Mouse (Mus musculus) gastrocnemius, adult 2 months (tissue): ENCODE measurements around the gene Rnf212. TPM values are rescaled to one million over a fixed set of nuclear protein-coding genes. Genes with fewer than 3 reads are reported as not detected.
"Not testable (repeated sequence)": the region's sequence is repeated elsewhere in the genome, so short reads cannot be mapped to it uniquely, and the experiment has no call there.

Experiments
- DNase-seq: peaks from one replicate; pipeline ENCODE4 v3.0.0; 2022
- H3K27ac ChIP-seq: fragments of 200-600 bp; 2 replicates; pipeline ENCODE4 v1.8.1; 2022; ENCODE audit warnings: mild to moderate bottlenecking
- H3K4me3 ChIP-seq: fragments of 200-600 bp; 2 replicates; pipeline ENCODE4 v1.8.1; 2022; ENCODE audit warnings: mild to moderate bottlenecking, moderate library complexity
- CTCF ChIP-seq: fragments of 200-600 bp; IDR thresholded peaks from 2 replicates; pipeline ENCODE4 v1.8.1; 2022; ENCODE audit warnings: antibody characterized with exemption, mild to moderate bottlenecking, moderate library complexity
- intact Hi-C: fragments of 180-260 bp; cut with DNase I; formaldehyde crosslinking; loops from one replicate; pipeline ENCODE4 v1.15.1; 2025
- long read RNA-seq, 2 experiments: library from polyadenylated mRNA; stranded (forward); transcript quantifications; one replicate each; pipeline ENCODE4 v2.0.0; 2021
- total RNA-seq, 2 experiments: library from RNA; stranded (reverse); gene quantifications; 2 replicates each; pipeline ENCODE4 v1.2.3; 2021

The Rnf212 gene
- total RNA-seq: not detected
- long read RNA-seq, experiment 1: 0 reads
- long read RNA-seq, experiment 2: 0 reads

DNA sequence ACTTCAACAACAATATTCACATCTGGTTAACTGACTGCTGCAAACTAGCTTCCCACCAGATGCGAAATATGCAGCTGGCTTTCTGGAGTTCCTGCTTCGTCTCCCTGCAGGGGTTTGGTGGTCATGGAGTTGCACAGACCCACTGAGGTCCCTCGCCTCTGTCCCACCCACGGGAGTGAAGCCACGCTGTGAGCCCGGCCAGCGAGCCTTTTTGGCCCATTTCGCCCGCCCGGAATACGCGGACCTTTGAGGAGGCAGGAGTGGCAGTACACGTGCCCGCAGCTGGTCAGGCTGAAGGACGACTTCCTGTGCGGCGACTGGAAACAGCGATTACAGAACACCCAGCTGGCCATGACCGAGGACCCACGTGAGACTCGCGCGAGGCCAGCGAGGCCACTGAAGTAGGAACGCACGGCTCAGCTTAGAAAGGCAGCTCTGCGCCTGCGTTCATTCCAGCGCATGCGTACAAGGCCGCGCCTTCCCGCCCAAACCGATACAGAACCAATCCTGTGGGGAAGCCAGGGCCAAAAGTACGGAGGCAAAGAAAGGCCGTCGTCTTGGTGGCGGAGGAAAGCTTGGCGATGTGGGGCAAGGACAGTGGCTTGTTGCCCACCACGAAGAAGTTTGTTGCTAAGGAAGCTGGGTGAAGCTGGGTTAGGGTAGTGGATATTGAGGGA, at the start of gene Rnf212:
Gene Rnf212 (minus strand): TSS at position 353 of the 677 bp plus-strand sequence.
- no peak for TF ChIP-seq CTCF
- intact Hi-C loops: no loop called here
- peak; percentile 16 for DNase-seq
- H3K4me3 ChIP-seq: no peak within 1 kb of the TSS
- H3K27ac ChIP-seq: no peak within 1 kb of the TSS

DNA sequence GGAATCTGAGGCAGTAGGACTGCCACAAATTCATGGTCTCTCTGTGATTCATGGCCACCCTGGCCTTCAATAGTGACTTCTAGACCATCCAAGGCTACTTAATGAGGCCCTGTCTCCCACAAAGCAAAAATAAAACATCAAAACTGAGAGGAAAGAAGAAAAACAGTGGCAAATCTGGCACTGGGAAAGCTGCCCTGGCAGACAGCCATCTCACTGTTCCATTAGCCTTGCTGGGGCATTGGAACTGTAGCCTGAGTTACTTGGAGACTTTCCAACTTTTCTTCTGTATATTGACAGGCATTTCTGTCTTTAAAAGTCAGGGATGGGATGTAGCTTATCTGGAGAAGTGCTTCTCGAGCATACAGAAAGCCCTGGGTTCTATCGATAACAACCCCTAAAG, 48.5 kb upstream of the Rnf212 start:
- Histone ChIP-seq H3K27ac (no peak overlapping the region), H3K4me3 (no peak overlapping the region)
- DNase-seq: no peak
- intact Hi-C loops: no loop called here
- TF ChIP-seq CTCF: no peak

DNA sequence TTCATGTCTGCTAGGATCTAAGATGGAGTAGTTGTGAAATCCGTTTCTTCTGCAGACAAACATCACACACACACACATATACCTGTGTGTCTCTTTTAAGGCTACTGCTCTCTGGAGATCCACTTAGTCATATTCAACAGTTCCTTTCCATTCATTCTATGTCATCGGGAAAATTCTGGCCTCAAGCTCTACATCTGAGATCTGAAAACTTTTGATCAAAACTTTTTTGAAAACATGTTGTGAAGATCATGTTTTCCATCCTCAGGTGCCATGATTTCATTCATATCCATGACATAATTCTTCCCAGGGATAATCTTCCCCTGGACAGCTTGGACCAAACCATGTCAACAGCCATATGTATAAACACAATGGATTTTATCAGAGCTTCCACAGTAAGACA, 34.0 kb upstream of the Rnf212 start, which contains the start of gene Vmn2r8:
Gene Vmn2r8 (minus strand): TSS at position 101 of the 400 bp plus-strand sequence.
- intact Hi-C loops, H3K4me3 ChIP-seq, H3K27ac ChIP-seq: not testable (repeated sequence)

DNA sequence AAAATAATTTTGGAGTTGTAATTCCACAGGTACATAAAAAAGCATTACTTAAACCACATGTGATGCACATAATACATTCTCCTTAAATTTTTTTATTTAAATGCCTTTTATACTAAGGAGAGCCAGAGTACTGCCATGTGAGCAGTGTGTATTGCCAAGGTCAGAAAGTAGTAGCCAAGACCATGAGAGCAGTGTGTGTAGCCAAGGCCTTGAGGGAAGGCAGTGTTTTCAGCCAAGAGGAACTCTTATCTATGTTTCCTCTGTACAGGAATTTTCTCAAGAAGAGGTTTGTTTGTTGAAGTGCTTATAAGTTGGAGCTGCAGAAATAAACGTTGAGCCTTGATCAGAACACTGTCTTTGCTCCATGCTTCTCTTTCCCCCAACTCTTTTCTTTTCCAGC, 28.9 kb upstream of the Rnf212 start:
- intact Hi-C loops: no loop called here
- no peak overlapping the region for H3K4me3 ChIP-seq
- no peak overlapping the region for H3K27ac ChIP-seq
- DNase-seq: no peak
- TF ChIP-seq CTCF: no peak

More for the DNA sequence above, 34.0 kb upstream of the Rnf212 start, which contains the start of gene Vmn2r8:
- not testable (repeated sequence) for DNase-seq

DNA sequence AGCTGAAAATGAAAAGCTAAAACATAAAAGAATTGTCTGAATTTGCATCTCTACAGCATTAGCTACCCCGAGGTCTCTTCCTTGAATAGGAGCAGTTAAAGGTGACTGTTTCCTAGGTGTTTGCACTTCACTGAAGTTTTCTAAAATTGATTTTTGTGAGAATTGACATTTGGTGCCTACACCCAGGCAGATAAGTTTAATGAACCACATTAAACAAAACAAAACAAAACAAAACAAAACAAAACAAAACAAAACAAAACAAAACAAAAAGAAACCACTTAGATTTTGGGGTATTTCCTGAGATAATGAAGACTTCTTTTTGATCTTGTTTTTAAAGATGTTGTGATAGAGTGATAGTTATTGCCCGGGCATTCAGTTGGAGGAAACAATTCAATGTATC, 20.5 kb upstream of the Rnf212 start, which contains the start of gene Tmed11:
Gene Tmed11 (minus strand): TSS at position 101 of the 400 bp plus-strand sequence.
- H3K4me3 ChIP-seq, intact Hi-C loops: not testable (repeated sequence)

DNA sequence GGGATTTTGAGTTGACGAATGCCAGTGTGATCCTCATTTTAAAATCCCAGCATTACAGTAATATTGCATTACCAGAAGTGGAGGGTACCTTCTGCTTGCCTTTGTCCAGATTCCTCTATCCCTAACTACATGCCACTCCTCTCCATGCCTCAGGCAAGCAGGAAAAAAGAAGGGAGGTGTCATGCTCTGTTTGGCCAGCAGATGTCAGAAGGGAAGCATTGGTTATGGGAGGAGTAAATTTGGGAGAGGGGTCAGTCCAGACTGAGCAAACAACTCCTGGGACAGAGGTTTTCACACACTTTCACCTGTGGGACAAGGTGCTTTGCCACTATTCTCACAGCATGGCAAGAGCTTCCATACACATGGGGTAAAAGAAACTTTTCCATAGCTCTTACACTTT, 15.6 kb upstream of the Rnf212 start:
- DNase-seq, H3K27ac ChIP-seq, H3K4me3 ChIP-seq, intact Hi-C loops: not testable (repeated sequence)

More for the DNA sequence above, 20.5 kb upstream of the Rnf212 start, which contains the start of gene Tmed11:
- DNase-seq, H3K27ac ChIP-seq: not testable (repeated sequence)

DNA sequence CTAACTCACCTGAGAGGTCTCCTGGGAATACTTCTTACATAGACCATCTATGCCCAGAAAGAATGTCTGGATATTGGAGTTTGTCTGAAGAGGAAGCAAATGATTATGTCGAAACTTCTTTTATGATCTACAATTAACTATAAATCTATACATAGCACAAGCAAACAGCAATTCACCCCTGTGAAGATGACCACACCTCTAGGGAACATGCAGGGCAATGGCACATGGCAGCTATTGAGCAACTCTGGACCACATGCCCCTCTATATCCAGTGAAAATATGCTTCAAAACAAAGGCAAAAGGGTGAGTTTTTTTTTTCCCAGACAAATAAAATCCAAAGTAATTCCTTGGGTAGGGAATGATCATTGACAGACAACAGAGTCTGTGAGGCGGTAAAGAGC, 14.8 kb downstream of the Rnf212 start:
- no peak for DNase-seq
- Histone ChIP-seq H3K27ac (no peak overlapping the region), H3K4me3 (no peak overlapping the region)
- TF ChIP-seq CTCF: no peak
- intact Hi-C loops: no loop called here

DNA sequence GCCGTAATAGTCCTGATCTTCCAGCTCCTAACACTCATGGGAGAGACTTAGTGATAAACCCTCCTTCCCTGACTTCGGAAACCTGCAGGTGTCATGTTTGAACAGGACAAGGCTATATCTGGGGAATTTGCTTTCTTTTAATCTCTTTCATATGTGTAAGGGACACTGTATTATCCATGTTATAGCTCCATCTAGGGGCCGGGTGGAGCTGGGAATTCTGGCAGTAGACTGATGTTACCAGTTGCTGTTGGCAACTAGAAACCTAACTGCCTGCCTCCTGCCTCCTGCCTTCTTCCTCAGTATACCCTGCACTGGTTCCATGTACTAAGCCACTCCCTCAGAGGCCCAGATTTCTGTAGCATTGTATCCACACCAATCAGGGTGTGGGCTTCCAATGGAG, 16.4 kb downstream of the Rnf212 start:
- Histone ChIP-seq H3K27ac (no peak overlapping the region), H3K4me3 (no peak overlapping the region)
- intact Hi-C loops: no loop called here
- no peak for DNase-seq
- peak; percentile 48 for TF ChIP-seq CTCF

DNA sequence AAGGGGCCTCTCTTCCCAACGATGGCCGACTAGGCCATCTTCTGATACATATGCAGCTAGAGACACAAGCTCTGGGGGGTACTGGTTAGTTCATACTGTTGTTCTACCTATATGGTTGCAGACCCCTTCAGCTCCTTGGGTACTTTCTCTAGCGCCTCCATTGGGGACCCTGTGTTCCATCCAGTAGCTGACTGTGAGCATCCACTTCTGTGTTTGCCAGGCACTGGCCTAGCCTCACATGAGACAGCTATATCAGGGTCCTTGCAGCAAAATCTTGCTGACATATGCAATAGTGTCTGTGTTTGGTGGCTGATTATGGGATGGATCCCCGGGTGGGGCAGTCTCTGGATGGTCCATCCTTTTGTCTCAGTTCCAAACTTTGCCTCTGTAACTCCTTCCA, 23.5 kb downstream of the Rnf212 start:
- H3K27ac ChIP-seq, H3K4me3 ChIP-seq, DNase-seq, intact Hi-C loops: not testable (repeated sequence)

DNA sequence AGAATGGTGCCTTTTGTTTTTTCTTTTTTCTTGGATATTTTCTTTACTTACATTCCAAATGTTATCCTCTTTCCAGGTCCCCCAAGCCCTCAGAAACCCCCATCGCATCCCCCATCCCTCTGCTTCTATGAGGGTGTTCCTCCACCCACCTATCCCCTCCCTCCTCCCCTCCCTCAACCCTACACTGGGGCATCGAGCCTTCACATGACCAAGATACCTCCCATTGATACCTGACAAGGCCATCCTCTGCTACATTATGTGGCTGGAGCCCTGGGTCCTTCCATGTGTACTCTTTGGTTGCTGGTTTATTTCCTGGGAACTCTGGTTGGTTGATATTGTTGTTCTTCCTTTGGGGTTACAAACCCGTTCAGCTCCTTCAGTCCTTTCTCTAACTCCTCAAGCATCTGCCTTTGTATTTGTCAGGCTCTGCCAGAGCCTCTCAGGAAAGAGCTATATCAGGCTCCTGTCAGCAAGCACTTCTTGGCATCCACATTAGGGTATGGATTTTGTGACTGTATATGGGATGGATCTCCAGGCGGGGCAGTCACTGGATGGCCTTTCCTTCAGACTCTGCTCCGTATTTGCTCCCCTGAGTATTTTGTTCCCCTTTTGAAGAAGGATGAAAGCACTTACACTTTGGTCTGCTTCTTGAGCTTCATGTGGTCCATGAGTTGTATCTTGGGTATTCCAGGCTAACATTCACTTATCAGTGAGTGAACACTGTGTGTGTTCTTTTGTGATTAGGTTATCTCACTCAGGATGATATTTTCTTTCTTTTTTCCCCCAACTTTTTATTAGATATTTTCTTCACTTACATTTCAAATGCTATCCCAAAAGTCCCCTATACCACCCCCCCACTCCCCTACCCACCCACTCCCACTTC, 24.2 kb downstream of the Rnf212 start:
- no peak for TF ChIP-seq CTCF
- no peak for DNase-seq
- Histone ChIP-seq H3K4me3 (no peak overlapping the region), H3K27ac (no peak overlapping the region)
- intact Hi-C loops: no loop called here

DNA sequence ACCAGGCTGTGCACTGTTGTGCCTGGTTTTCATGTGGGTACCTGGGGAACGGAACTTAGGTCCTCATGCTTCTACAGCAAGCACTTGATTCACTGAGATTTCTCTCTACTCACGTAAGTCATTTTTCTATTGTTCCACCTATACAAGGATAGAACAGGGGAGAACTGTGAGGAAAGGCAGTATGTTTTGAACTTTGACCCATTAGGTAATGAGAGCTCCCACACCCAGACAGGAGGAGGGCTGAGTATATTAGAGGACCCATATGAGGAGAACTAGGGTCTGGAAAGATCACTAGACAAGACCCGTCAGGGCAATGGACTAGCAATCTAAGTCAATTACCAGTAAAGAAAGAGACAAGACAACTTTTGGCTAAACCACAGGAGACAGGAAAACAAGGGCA, 30.2 kb downstream of the Rnf212 start:
- intact Hi-C loops: no loop called here
- no peak for TF ChIP-seq CTCF
- Histone ChIP-seq H3K4me3 (no peak overlapping the region), H3K27ac (no peak overlapping the region)
- no peak for DNase-seq

DNA sequence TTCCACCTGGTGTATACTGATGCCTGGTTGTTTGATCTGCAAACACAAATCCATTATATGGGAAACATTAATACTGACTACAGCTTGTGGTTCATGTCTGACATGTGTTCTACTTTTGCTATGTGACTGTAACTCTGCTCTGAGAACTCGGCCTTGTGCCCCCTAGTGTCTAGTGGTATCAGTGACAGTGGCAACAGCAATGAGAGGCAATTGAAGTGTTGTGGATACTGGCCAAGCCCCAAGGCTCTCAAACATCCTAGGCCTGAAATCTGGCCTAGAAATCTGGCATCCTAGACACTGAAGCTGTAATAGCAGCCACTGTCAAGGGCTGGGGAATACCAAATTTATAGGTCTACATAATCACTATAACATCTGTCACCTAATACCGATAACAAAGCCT, 30.9 kb downstream of the Rnf212 start:
- TF ChIP-seq CTCF: no peak
- Histone ChIP-seq H3K27ac (no peak overlapping the region), H3K4me3 (no peak overlapping the region)
- intact Hi-C loops: no loop called here
- no peak for DNase-seq

DNA sequence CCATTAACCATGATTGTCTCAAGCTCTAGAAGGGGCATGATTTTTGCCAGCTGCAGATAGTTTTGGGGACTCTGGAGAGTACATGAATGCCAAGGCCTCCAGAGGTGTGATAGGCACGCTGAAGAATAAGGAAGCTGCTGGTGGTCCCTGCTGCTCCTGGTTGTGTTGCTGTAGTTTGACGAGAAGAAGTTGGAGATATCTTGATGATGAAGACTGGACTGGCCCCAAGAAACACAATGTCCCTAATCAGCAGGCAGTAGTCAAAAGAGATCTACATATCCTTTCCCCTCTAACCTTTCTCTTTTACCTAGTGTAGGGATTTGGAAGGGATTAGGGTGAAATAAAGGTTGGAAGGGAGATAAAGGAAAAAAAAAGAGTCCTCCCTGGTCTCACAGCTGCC, 32.2 kb downstream of the Rnf212 start:
- TF ChIP-seq CTCF: no peak
- intact Hi-C loops: no loop called here
- no peak overlapping the region for H3K27ac ChIP-seq

More for the DNA sequence above, 32.2 kb downstream of the Rnf212 start:
- DNase-seq: no peak
- H3K4me3 ChIP-seq: no peak overlapping the region
